Mouse (Mus musculus) stomach, embryonic 16.5 days (tissue): ENCODE data around the gene Krit1. TPM values are rescaled to one million over a fixed set of nuclear protein-coding genes. Genes with fewer than 3 reads are reported as not detected.
A peak's percentile ranks its signal among the peaks of the same experiment; 100 is the strongest.
"Not testable (repeated sequence)": the region's sequence is repeated elsewhere in the genome, so short reads cannot be mapped to it uniquely, and the experiment has no call there.

ENCODE experiments used
- ATAC-seq: fragments of 200-750 bp; cut with Nextera tagmentation; 2 replicates; pipeline ENCODE4 v1.8.0; 2017; ENCODE audit warnings: moderate number of reproducible peaks, moderate TSS enrichment; ENCODE audit not compliant: insufficient read depth, low FRiP score
- H3K27ac ChIP-seq: fragments of 300-500 bp; sonication (generic); 2 replicates; pipeline ENCODE4 v1.5.1; 2014; ENCODE audit warnings: low read length
- H3K27me3 ChIP-seq: fragments of 300-500 bp; sonication (generic); 2 replicates; pipeline ENCODE4 v1.6.1; 2014; ENCODE audit warnings: low read length, control low read depth, mixed read lengths; ENCODE audit not compliant: control insufficient read depth, insufficient read depth
- H3K36me3 ChIP-seq: fragments of 300-500 bp; sonication (generic); 2 replicates; pipeline ENCODE4 v1.6.1; 2014; ENCODE audit warnings: low read length; ENCODE audit not compliant: control insufficient read depth, insufficient read depth
- H3K4me1 ChIP-seq: fragments of 300-500 bp; sonication (generic); 2 replicates; pipeline ENCODE4 v1.6.1; 2014; ENCODE audit warnings: low read length, control low read depth, mixed read lengths; ENCODE audit not compliant: control insufficient read depth, insufficient read depth
- H3K4me2 ChIP-seq: fragments of 300-500 bp; sonication (generic); 2 replicates; pipeline ENCODE4 v1.6.1; 2014; ENCODE audit warnings: low read depth, low read length, mixed read lengths
- H3K4me3 ChIP-seq: fragments of 300-500 bp; sonication (generic); replicated peaks from 2 replicates; pipeline ENCODE4 v1.5.1; 2014; ENCODE audit warnings: mild to moderate bottlenecking, low read length
- H3K9ac ChIP-seq: fragments of 300-500 bp; sonication (generic); 2 replicates; pipeline ENCODE4 v1.6.1; 2014; ENCODE audit warnings: low read length
- H3K9me3 ChIP-seq: fragments of 300-500 bp; sonication (generic); replicated peaks from 2 replicates; pipeline ENCODE4 v1.6.1; 2016; ENCODE audit warnings: low read length, control low read depth; ENCODE audit not compliant: control insufficient read depth
- WGBS: fragments of 180-500 bp; shearing (Covaris S2); extraction: QIAGEN DNeasy Blood & Tissue Kit; methylation state at CpG from one replicate; pipeline ENCODE4 v1.1.7; 2014; 5-methylcytosine and 5-hydroxymethylcytosine counted together
- polyA plus RNA-seq: library from polyadenylated mRNA; unstranded; fragments of >200 nt; fragmentation: Nextera tagmentation; extraction: Ambion mirVana; gene quantifications from 2 replicates; pipeline ENCODE4 v1.2.1, GENCODE M21; 2015

The Krit1 gene
- polyA plus RNA-seq, 1 experiment from 2014 or later = 46.3 TPM

GRCm38 (mm10) chr5:3797101-3797500 lies 5.9 kb upstream of the Krit1 start:
- H3K27ac ChIP-seq, H3K9ac ChIP-seq, H3K9me3 ChIP-seq, H3K4me2 ChIP-seq, H3K4me1 ChIP-seq, ATAC-seq, H3K27me3 ChIP-seq, H3K4me3 ChIP-seq, H3K36me3 ChIP-seq: not testable (repeated sequence)
- WGBS = 94% methylated on average over 2 of the region's 2 CpGs

- not testable (repeated sequence) for H3K4me1 ChIP-seq, H3K9ac ChIP-seq, ATAC-seq, H3K36me3 ChIP-seq, H3K27me3 ChIP-seq, H3K4me3 ChIP-seq, H3K4me2 ChIP-seq, H3K9me3 ChIP-seq, H3K27ac ChIP-seq
Observed at GRCm38 (mm10) chr5:3798656-3799055, 4.3 kb upstream of the Krit1 start.

DNA sequence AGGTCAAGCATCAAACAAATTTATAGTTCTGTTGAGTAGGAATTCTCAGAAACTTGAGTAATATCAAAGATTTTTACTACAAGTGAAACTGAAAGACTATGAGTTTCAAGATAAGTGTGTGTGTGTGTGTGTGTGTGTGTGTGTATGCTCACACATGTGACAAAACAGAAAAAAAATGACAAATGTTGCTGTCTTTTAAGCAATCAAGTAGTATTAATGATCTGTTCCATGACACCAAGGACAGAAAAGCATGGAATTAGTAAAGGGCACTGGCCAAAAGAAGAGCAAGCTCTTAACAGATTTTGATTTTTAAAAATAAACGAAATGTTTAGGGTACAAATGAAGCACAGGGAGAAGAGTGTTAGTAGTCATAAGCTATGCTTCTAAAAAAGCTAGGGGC lies 2.9 kb upstream of the Krit1 start:
- H3K36me3 ChIP-seq = no peaks in the 10 kb centered on the region
- no peaks in the 10 kb centered on the region for H3K9me3 ChIP-seq
- no peak for ATAC-seq
- no peak overlapping the region for H3K4me2 ChIP-seq
- H3K4me3 ChIP-seq = no peak overlapping the region
- WGBS = 85% methylated on average over 1 of the region's 1 CpGs
- peaks cover 15% of the 10 kb centered on the region for H3K4me1 ChIP-seq
- no peaks in the 10 kb centered on the region for H3K27me3 ChIP-seq
- H3K27ac ChIP-seq = no peak overlapping the region
- H3K9ac ChIP-seq = no peak overlapping the region

DNA sequence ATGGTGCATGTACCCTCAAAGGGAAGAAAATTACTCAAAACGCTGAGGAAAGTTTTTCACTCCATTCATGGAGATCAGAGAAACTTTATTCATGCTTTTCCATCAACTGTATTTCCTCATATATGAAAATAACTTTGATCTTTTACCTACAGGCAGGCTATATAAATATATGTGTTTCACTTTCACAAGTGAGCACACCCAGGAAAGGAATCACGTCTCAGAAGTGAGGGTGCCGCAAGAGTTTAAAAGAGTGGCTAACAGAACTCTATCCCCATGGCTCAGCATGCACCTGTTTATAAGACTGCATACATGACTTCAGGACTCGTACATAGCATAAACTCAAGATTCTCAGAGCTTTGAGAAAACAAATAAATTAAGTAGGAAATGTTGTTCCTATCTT lies 2.1 kb upstream of the Krit1 start:
- peaks cover 15% of the 10 kb centered on the region for H3K4me1 ChIP-seq
- H3K9me3 ChIP-seq = no peaks in the 10 kb centered on the region
- ATAC-seq = no peak
- no peaks in the 10 kb centered on the region for H3K27me3 ChIP-seq
- no peak overlapping the region for H3K27ac ChIP-seq
- no peak overlapping the region for H3K4me3 ChIP-seq
- H3K36me3 ChIP-seq = no peaks in the 10 kb centered on the region
- no peak overlapping the region for H3K4me2 ChIP-seq
- WGBS = 72% methylated on average over 4 of the region's 4 CpGs
- no peak overlapping the region for H3K9ac ChIP-seq

- H3K9ac ChIP-seq = peak overlapping the region; percentile 90
- no peak for ATAC-seq
- H3K36me3 ChIP-seq = no peaks in the 10 kb centered on the region
- H3K4me1 ChIP-seq = peaks cover 15% of the 10 kb centered on the region
- H3K9me3 ChIP-seq = no peaks in the 10 kb centered on the region
- H3K4me3 ChIP-seq = peak overlapping the region; percentile 74
- no peaks in the 10 kb centered on the region for H3K27me3 ChIP-seq
- peak overlapping the region; percentile 94 for H3K27ac ChIP-seq
- 5% methylated on average over 18 of the region's 18 CpGs for WGBS
- peak overlapping the region; percentile 84 for H3K4me2 ChIP-seq
Observed at GRCm38 (mm10) chr5:3801672-3802432, 1.1 kb upstream of the Krit1 start.

DNA sequence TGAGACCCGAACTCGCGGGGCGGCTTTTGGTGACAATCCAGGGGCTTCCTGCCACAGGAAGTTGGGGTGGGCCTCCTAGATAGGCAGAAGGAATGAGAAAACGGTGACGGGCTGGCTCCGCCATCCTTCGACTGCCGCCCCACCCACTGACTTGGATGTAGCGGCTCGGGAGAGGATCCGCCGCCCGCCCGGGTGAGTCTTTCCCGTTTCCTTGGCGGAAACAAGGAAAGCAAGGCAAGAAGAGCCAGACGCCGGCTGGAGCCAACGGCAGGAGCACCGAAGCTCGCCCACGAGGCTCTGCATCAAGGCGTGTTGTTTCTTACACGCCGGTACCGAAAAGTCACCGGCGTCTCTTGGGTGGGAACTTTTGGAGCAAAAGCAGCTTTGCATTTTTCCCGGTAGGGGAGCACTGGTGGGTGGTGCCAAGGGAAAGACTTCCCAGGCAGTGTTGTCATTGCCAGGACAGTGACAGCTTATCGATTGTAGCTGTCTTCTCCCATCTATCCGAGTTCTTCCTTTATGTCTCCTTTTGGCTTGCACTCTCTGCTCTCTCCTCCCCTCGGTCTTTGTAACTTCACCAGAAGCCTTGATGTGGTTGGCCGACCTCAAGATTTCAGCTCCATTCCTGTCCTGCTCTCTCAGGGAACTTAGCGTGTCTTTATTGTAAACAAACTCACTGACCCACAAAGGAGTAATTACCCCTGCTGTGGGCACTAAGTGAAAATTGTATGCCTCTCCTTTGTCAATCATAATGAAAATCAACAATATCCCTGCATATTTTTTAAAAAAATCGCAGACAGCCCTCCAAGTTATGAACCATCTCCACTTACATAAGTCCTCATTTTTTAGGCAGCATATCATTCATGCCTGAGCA lies 545 bp downstream of the Krit1 start:
- Histone ChIP-seq H3K4me2 (peak overlapping the region; percentile 84), H3K9me3 (no peaks in the 10 kb centered on the region), H3K9ac (peak overlapping the region; percentile 90), H3K27ac (peak overlapping the region; percentile 94), H3K27me3 (no peaks in the 10 kb centered on the region), H3K36me3 (no peaks in the 10 kb centered on the region), H3K4me3 (peak overlapping the region; percentile 74), H3K4me1 (peaks cover 15% of the 10 kb centered on the region)
- WGBS = under 1% methylated on average over 36 of the region's 36 CpGs
- peak; percentile 78; the same call in 1 of the 2 replicates for ATAC-seq

DNA sequence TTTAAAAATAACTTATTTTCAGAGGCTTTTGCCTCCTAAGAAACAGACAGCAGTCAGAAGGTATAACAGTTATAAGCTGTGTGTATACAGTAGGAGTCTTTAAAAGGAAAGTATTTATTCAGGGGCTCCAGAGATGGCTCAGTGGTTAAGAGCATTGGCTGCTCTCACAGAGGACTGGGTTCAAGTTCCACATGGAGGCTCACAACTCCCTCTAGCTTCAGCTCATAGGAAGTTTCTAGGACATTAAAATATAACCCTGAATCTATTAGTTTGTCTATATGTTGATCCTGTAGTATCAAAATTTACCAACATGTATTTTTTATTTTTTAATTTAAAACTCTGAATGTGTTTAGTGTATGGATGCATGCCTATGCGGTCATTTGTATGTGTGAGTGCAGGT lies 5.5 kb downstream of the Krit1 start:
- no peaks in the 10 kb centered on the region for H3K9me3 ChIP-seq

GRCm38 (mm10) chr5:3834107-3834506 lies 31.1 kb downstream of the Krit1 start:
- H3K4me2 ChIP-seq = no peak overlapping the region
- no peak for ATAC-seq
- H3K4me1 ChIP-seq = no peaks in the 10 kb centered on the region
- peaks cover 7% of the 10 kb centered on the region; the same call in 1 of the 2 replicates for H3K9me3 ChIP-seq
- no peak overlapping the region for H3K9ac ChIP-seq
- no peak overlapping the region for H3K27ac ChIP-seq
- no peak overlapping the region for H3K4me3 ChIP-seq
- WGBS = 73% methylated on average over 1 of the region's 1 CpGs
- H3K36me3 ChIP-seq = peaks cover 15% of the 10 kb centered on the region
- no peaks in the 10 kb centered on the region for H3K27me3 ChIP-seq

More for the DNA sequence above, 5.5 kb downstream of the Krit1 start:
- 98% methylated on average over 1 of the region's 1 CpGs for whole genome bisulfite sequencing
- H3K36me3 ChIP-seq = no peaks in the 10 kb centered on the region
- no peak overlapping the region for H3K4me2 ChIP-seq
- H3K27me3 ChIP-seq = no peaks in the 10 kb centered on the region
- H3K4me1 ChIP-seq = peaks cover 8% of the 10 kb centered on the region
- H3K9ac ChIP-seq = no peak overlapping the region
- H3K4me3 ChIP-seq = no peak overlapping the region
- H3K27ac ChIP-seq = no peak overlapping the region
- ATAC-seq = no peak

DNA sequence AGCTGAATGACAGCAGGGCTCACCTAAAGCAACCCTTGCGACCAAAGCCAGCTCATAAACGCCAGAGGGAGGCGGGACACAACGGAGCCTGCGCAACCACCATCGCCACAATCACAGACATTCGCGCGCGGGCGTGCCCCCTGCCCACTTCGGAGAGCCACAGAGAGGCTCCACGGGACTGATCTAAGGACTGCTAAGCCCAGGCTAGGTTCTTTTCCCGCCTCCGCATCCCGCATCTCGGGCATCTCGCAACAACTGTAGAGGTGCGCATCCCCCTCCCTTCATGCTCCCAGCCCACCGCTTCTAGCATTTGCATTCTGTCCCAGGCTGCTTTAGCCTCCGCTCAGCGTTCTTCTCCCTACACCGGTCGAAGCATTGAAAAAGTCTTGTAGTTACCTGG lies 42.0 kb downstream of the Krit1 start, which contains the start of gene Lrrd1:
Gene Lrrd1, plus strand, starts transcription at position 148 of the 400 bp plus-strand sequence.
- H3K4me3 ChIP-seq = peak within 1 kb of the TSS; percentile 30
- H3K27ac ChIP-seq = no peak within 1 kb of the TSS
- no peaks in the 10 kb centered on the region for H3K4me1 ChIP-seq
- no peaks in the 10 kb centered on the region for H3K27me3 ChIP-seq
- H3K9ac ChIP-seq = peak within 1 kb of the TSS; percentile 44; the same call in 1 of the 2 replicates
- no peak for ATAC-seq
- WGBS = 9% methylated on average over 24 of the region's 24 CpGs
- no peaks in the 10 kb centered on the region for H3K36me3 ChIP-seq
- peak within 1 kb of the TSS; percentile 58 for H3K4me2 ChIP-seq
- no peaks in the 10 kb centered on the region for H3K9me3 ChIP-seq
